In genomic region chr17:74512308-74512707, GRCm38 (mm10) we compare ENCODE assay signal across 24 mouse cellular contexts.
"Had no signal": no experiment of that assay in that cellular context is flagged by ENCODE, and none has a peak within 500 bp of the region (broad histone marks: within the 10 kb centered on the region; RNA-seq: fewer than 3 reads in every experiment).

No protein-coding gene starts in this region.

- ATAC-seq: inflammation-experienced regulatory T-cells, adult 6 months; intestine, embryonic 15.5 days; intestine, postnatal 0 days had no signal

- H3K36me3 ChIP-seq: heart, embryonic 10.5 days; heart, embryonic 12.5 days; hindbrain, embryonic 13.5 days; hindbrain, embryonic 15.5 days; intestine, embryonic 15.5 days; limb, embryonic 10.5 days; limb, embryonic 12.5 days; liver, embryonic 13.5 days had no signal

- H3K4me2 ChIP-seq: heart, embryonic 12.5 days; hindbrain, embryonic 13.5 days; hindbrain, embryonic 15.5 days; intestine, embryonic 15.5 days; limb, embryonic 12.5 days; liver, embryonic 11.5 days; liver, embryonic 13.5 days had no signal

- H3K9me3 ChIP-seq: heart, embryonic 10.5 days; heart, embryonic 12.5 days; hindbrain, embryonic 13.5 days; hindbrain, embryonic 15.5 days; intestine, embryonic 15.5 days; limb, embryonic 10.5 days; limb, embryonic 12.5 days; liver, embryonic 13.5 days had no signal

- H3K9ac ChIP-seq: heart, embryonic 12.5 days; hindbrain, embryonic 13.5 days; hindbrain, embryonic 15.5 days; intestine, embryonic 15.5 days; limb, embryonic 12.5 days; liver, embryonic 13.5 days had no signal

- H3K4me1 ChIP-seq: heart, embryonic 10.5 days; hindbrain, embryonic 13.5 days; hindbrain, embryonic 15.5 days; intestine, embryonic 15.5 days; limb, embryonic 10.5 days; limb, embryonic 12.5 days had no signal

- H3K27ac ChIP-seq: heart, embryonic 10.5 days; hindbrain, embryonic 13.5 days; hindbrain, embryonic 15.5 days; intestine, embryonic 15.5 days; layer of hippocampus, adult 2 months; left cerebral cortex, adult 2 months; limb, embryonic 10.5 days; limb, embryonic 12.5 days; liver, embryonic 13.5 days had no signal

- H3K27me3 ChIP-seq: heart, embryonic 12.5 days; hindbrain, embryonic 13.5 days; hindbrain, embryonic 15.5 days; intestine, embryonic 15.5 days; limb, embryonic 12.5 days; liver, embryonic 13.5 days had no signal

- H3K4me3 ChIP-seq: heart, embryonic 10.5 days; heart, embryonic 12.5 days; hindbrain, embryonic 13.5 days; hindbrain, embryonic 15.5 days; intestine, embryonic 15.5 days; layer of hippocampus, adult 2 months; left cerebral cortex, adult 2 months; limb, embryonic 10.5 days; limb, embryonic 12.5 days; liver, embryonic 13.5 days had no signal

- DNase-seq: gastrocnemius, postnatal 14 days; gastrocnemius, postnatal 36 days; heart, adult 18-20 months; heart, postnatal 14 days; heart, postnatal 36 days; kidney, adult 18-20 months; kidney, adult 8-10 months; kidney, postnatal 10 days; kidney, postnatal 25 days; kidney, postnatal 4 days; liver; liver, embryonic 13.5 days had no signal
